Mouse (Mus musculus): ENCODE data around the gene Myl6b. TPM values are rescaled to one million over a fixed set of nuclear protein-coding genes. Genes with fewer than 3 reads are reported as not detected.

Gene Myl6b
- 2.2 TPM in 2 replicates for polyA plus RNA-seq (2012; ENCODE audit: low replicate concordance)

GRCm38 (mm10) chr10:128498590-128498989, at the start of gene Myl6b:
TSS of gene Myl6b (minus strand) at chr10:128498685.

GRCm38 (mm10) chr10:128547361-128548032, 49.0 kb upstream of the Myl6b start, which contains the start of gene Zc3h10:
TSS of gene Zc3h10 (minus strand) at chr10:128547774.

GRCm38 (mm10) chr10:128525671-128526308, 27.3 kb upstream of the Myl6b start, which contains the start of gene Esyt1:
TSS of gene Esyt1 (minus strand) at chr10:128525871.

GRCm38 (mm10) chr10:128493695-128494666, 4.5 kb downstream of the Myl6b start, which contains the start of gene Myl6:
TSS of gene Myl6 (minus strand) at chr10:128494145.

GRCm38 (mm10) chr10:128458719-128459408, 39.6 kb downstream of the Myl6b start, which contains the start of gene Smarcc2:
TSS of gene Smarcc2 (plus strand) at chr10:128459248.

Other genes with a start within 250 kb of the Myl6b start
- gene Apon, start 244.6 kb downstream of the Myl6b start, polyA plus RNA-seq (2012; ENCODE audit: low replicate concordance): 0.08 TPM in 1 of 2 replicates, not detected in the other
- gene Apof, start 230.0 kb downstream of the Myl6b start, polyA plus RNA-seq (2012; ENCODE audit: low replicate concordance): 0.21 TPM in 1 of 2 replicates, not detected in the other
- gene Stat2, start 228.1 kb downstream of the Myl6b start, polyA plus RNA-seq (2012; ENCODE audit: low replicate concordance): 38.6 and 62.2 TPM in 2 replicates
- gene Il23a, start 199.9 kb downstream of the Myl6b start, polyA plus RNA-seq (2012; ENCODE audit: low replicate concordance): 0.23 TPM in 1 of 2 replicates, not detected in the other
- gene Pan2, start 195.3 kb downstream of the Myl6b start, polyA plus RNA-seq (2012; ENCODE audit: low replicate concordance): 4.9 and 7.2 TPM in 2 replicates
- gene Cnpy2, start 176.2 kb downstream of the Myl6b start, polyA plus RNA-seq (2012; ENCODE audit: low replicate concordance): 29.2 and 43.5 TPM in 2 replicates
- gene Cs, start 161.0 kb downstream of the Myl6b start, polyA plus RNA-seq (2012; ENCODE audit: low replicate concordance): 9.9 and 31.8 TPM in 2 replicates
- 10.2 and 25.7 TPM in 2 replicates for gene Coq10a, start 129.7 kb downstream of the Myl6b start, polyA plus RNA-seq (2012; ENCODE audit: low replicate concordance)
- gene Ankrd52, start 121.6 kb downstream of the Myl6b start, polyA plus RNA-seq (2012; ENCODE audit: low replicate concordance): 59.6 and 62.0 TPM in 2 replicates
- not detected in 2 replicates for gene Slc39a5, start 97.5 kb downstream of the Myl6b start, polyA plus RNA-seq (2012; ENCODE audit: low replicate concordance)
- 115 and 117 TPM in 2 replicates for gene Nabp2, start 87.2 kb downstream of the Myl6b start, polyA plus RNA-seq (2012; ENCODE audit: low replicate concordance)
- 20.2 and 20.7 TPM in 2 replicates for gene Rnf41, start 87.0 kb downstream of the Myl6b start, polyA plus RNA-seq (2012; ENCODE audit: low replicate concordance)
- gene Smarcc2, start 39.4 kb downstream of the Myl6b start, polyA plus RNA-seq (2012; ENCODE audit: low replicate concordance): 167 and 293 TPM in 2 replicates
- 68.9 and 549 TPM in 2 replicates for gene Myl6, start 4.5 kb downstream of the Myl6b start, polyA plus RNA-seq (2012; ENCODE audit: low replicate concordance)
- 177 and 239 TPM in 2 replicates for gene Esyt1, start 27.2 kb upstream of the Myl6b start, polyA plus RNA-seq (2012; ENCODE audit: low replicate concordance)
- gene Zc3h10, start 49.1 kb upstream of the Myl6b start, polyA plus RNA-seq (2012; ENCODE audit: low replicate concordance): 29.8 and 36.6 TPM in 2 replicates
- 1,750 and 7,475 TPM in 2 replicates for gene Rpl41, start 50.6 kb upstream of the Myl6b start, polyA plus RNA-seq (2012; ENCODE audit: low replicate concordance)
- gene Pa2g4, start 67.3 kb upstream of the Myl6b start, polyA plus RNA-seq (2012; ENCODE audit: low replicate concordance): 93.8 and 156 TPM in 2 replicates
- 1.8 TPM in 2 replicates for gene Erbb3, start 91.0 kb upstream of the Myl6b start, polyA plus RNA-seq (2012; ENCODE audit: low replicate concordance)
- 309 and 4,118 TPM in 2 replicates for gene Rps26, start 128.1 kb upstream of the Myl6b start, polyA plus RNA-seq (2012; ENCODE audit: low replicate concordance)
- gene Ikzf4, start 147.3 kb upstream of the Myl6b start, polyA plus RNA-seq (2012; ENCODE audit: low replicate concordance): 3.9 and 4.3 TPM in 2 replicates
- gene Suox, start 175.4 kb upstream of the Myl6b start, polyA plus RNA-seq (2012; ENCODE audit: low replicate concordance): 1.3 and 4.4 TPM in 2 replicates
- 31.8 and 41.9 TPM in 2 replicates for gene Rab5b, start 197.6 kb upstream of the Myl6b start, polyA plus RNA-seq (2012; ENCODE audit: low replicate concordance)
- gene Pmel, start 205.5 kb upstream of the Myl6b start, polyA plus RNA-seq (2012; ENCODE audit: low replicate concordance): 0.13 TPM in 1 of 2 replicates, not detected in the other
- gene Cdk2, start 206.3 kb upstream of the Myl6b start, polyA plus RNA-seq (2012; ENCODE audit: low replicate concordance): 14.0 and 16.9 TPM in 2 replicates
- 43.6 and 56.3 TPM in 2 replicates for gene Dgka, start 246.2 kb upstream of the Myl6b start, polyA plus RNA-seq (2012; ENCODE audit: low replicate concordance)
- 183 and 229 TPM in 2 replicates for gene Pym1, start 249.2 kb upstream of the Myl6b start, polyA plus RNA-seq (2012; ENCODE audit: low replicate concordance)

Data from hematopoietic multipotent progenitor cell, adult 10-12 weeks (in vitro differentiated cells).